Mouse (Mus musculus) lung, adult 2 months (tissue): ENCODE data around the gene Tab1.

Experiments
- CTCF ChIP-seq: fragments of 200-500 bp; IDR thresholded peaks from 2 replicates; pipeline ENCODE4 v1.5.1; 2011; ENCODE audit warnings: mild to moderate bottlenecking, low read length, control low read depth; ENCODE audit not compliant: insufficient read depth
- POLR2A ChIP-seq: fragments of 200-500 bp; IDR thresholded peaks from 2 replicates; pipeline ENCODE4 v1.6.1; 2011; ENCODE audit warnings: low read depth, mild to moderate bottlenecking, control low read depth, low read length, borderline replicate concordance; ENCODE audit errors: extremely low read depth

GRCm38 (mm10) chr15:80107143-80107542, 25.8 kb upstream of the Tab1 start:
- no peak for TF ChIP-seq CTCF
- TF ChIP-seq POLR2A: no peak
